Mouse (Mus musculus): ENCODE results near the gene Mturn. TPM values are rescaled to one million over a fixed set of nuclear protein-coding genes. Genes with fewer than 3 reads are reported as not detected.

Gene Mturn
- polyA plus RNA-seq, 1 experiment from 2014 or later = 15.6 TPM

DNA sequence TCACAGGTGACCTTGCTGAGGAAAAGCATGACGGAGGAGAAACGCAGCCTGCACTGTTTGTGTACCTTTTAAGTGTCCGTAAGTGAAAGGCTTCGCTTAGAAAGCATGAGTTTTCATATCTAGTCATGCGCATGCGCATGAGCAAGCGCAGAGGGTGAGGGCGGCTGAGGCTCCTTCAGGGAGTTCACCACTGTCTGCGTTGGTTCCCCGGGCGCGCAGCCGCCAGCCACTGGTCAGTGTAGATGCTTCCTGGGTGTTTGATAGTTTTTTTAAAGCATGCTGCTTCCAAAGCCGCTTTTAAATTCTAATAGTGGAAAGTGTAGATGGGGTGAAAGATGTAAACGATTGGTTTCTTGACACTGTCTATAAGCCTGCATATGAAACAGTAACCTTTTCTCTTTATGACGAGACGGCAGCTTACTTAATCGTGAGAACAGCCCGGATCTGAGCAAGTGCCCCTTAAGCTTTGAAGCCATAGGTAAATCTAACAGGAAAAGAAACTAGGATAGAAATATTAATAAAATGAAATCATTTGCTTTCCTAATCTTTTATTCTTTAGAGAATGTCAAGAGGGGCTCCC, 18.1 kb downstream of the Mturn start:
- H3K27me3 ChIP-seq = peaks cover 27% of the 10 kb centered on the region
- H3K27ac ChIP-seq = no peak overlapping the region
- H3K4me2 ChIP-seq (replicated peaks) = peak overlapping the region; percentile 95
- no peaks in the 10 kb centered on the region for H3K9me3 ChIP-seq
- H3K9ac ChIP-seq = peak overlapping the region; percentile 50
- peaks cover 11% of the 10 kb centered on the region; the same call in 1 of the 2 replicates for H3K4me1 ChIP-seq
- peak; percentile 81 for ATAC-seq (ENCODE audit: insufficient number of reproducible peaks, insufficient read depth, low FRiP score, low TSS enrichment)
- WGBS = 4% methylated on average over 19 of the region's 19 CpGs
- H3K4me3 ChIP-seq = peak overlapping the region; percentile 48
- H3K36me3 ChIP-seq = no peaks in the 10 kb centered on the region

DNA sequence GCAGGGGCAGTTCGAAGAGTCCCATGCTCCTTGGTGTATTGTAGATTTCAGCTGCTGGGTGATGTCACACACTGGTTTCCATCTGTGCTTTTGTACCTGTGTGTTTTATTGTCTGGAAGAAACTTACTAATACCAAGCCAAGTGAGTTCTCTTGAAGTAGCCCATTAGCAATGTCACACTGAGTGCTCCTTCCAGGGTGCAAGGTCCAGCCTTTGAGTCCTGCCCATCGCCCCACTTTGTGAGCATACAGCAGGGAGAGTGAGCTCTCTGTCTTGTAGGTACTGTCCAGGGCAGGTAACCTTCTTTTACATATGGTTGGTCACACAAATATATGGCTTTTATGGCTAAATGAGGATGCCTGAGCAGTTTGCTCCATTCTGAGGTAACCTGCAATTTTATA, 19.1 kb downstream of the Mturn start:
- ATAC-seq (ENCODE audit: insufficient number of reproducible peaks, insufficient read depth, low FRiP score, low TSS enrichment) = no peak
- WGBS = 88% methylated on average over 2 of the region's 2 CpGs
- Histone ChIP-seq H3K4me1 (peaks cover 13% of the 10 kb centered on the region), H3K4me3 (no peak overlapping the region), H3K4me2 (replicated peaks) (no peak overlapping the region), H3K27ac (no peak overlapping the region), H3K9me3 (no peaks in the 10 kb centered on the region), H3K36me3 (no peaks in the 10 kb centered on the region), H3K27me3 (peaks cover 30% of the 10 kb centered on the region), H3K9ac (no peak overlapping the region)

GRCm38 (mm10) chr6:54701901-54702300, 20.5 kb downstream of the Mturn start:
- ATAC-seq (ENCODE audit: insufficient number of reproducible peaks, insufficient read depth, low FRiP score, low TSS enrichment) = no peak
- WGBS = 69% methylated on average over 9 of the region's 9 CpGs
- Histone ChIP-seq H3K9me3 (no peaks in the 10 kb centered on the region), H3K4me2 (replicated peaks) (no peak overlapping the region), H3K27me3 (peaks cover 30% of the 10 kb centered on the region), H3K36me3 (no peaks in the 10 kb centered on the region), H3K27ac (no peak overlapping the region), H3K4me3 (no peak overlapping the region), H3K4me1 (peaks cover 18% of the 10 kb centered on the region), H3K9ac (no peak overlapping the region)

- H3K36me3 ChIP-seq = no peaks in the 10 kb centered on the region
- peaks cover 30% of the 10 kb centered on the region for H3K27me3 ChIP-seq
- H3K27ac ChIP-seq = no peak overlapping the region
- 25% methylated on average over 14 of the region's 14 CpGs for WGBS
- no peak overlapping the region for H3K4me3 ChIP-seq
- H3K4me2 ChIP-seq (replicated peaks) = no peak overlapping the region
- no peaks in the 10 kb centered on the region for H3K9me3 ChIP-seq
- H3K4me1 ChIP-seq = peaks cover 14% of the 10 kb centered on the region
- H3K9ac ChIP-seq = no peak overlapping the region
- no peak for ATAC-seq (ENCODE audit: insufficient number of reproducible peaks, insufficient read depth, low FRiP score, low TSS enrichment)
These were observed 22.5 kb downstream of the Mturn start for GRCm38 (mm10) chr6:54703633-54704538.

GRCm38 (mm10) chr6:54704539-54704845, 23.1 kb downstream of the Mturn start:
- H3K27me3 ChIP-seq = peaks cover 30% of the 10 kb centered on the region
- no peaks in the 10 kb centered on the region for H3K9me3 ChIP-seq
- no peak overlapping the region for H3K4me2 ChIP-seq (replicated peaks)
- H3K4me1 ChIP-seq = peaks cover 13% of the 10 kb centered on the region
- peak; percentile 8; the same call in 1 of the 2 replicates for ATAC-seq (ENCODE audit: insufficient number of reproducible peaks, insufficient read depth, low FRiP score, low TSS enrichment)
- 28% methylated on average over 6 of the region's 6 CpGs for WGBS
- H3K36me3 ChIP-seq = no peaks in the 10 kb centered on the region
- H3K27ac ChIP-seq = no peak overlapping the region
- H3K4me3 ChIP-seq = no peak overlapping the region
- no peak overlapping the region for H3K9ac ChIP-seq

- H3K4me1 ChIP-seq = peaks cover 13% of the 10 kb centered on the region
- no peaks in the 10 kb centered on the region for H3K9me3 ChIP-seq
- H3K9ac ChIP-seq = no peak overlapping the region
- peaks cover 30% of the 10 kb centered on the region for H3K27me3 ChIP-seq
- H3K36me3 ChIP-seq = no peaks in the 10 kb centered on the region
- 25% methylated on average over 5 of the region's 5 CpGs for WGBS
- ATAC-seq (ENCODE audit: insufficient number of reproducible peaks, insufficient read depth, low FRiP score, low TSS enrichment) = no peak
- no peak overlapping the region for H3K27ac ChIP-seq
- H3K4me2 ChIP-seq (replicated peaks) = no peak overlapping the region
- no peak overlapping the region for H3K4me3 ChIP-seq
These were observed 23.4 kb downstream of the Mturn start for GRCm38 (mm10) chr6:54704847-54705246.

DNA sequence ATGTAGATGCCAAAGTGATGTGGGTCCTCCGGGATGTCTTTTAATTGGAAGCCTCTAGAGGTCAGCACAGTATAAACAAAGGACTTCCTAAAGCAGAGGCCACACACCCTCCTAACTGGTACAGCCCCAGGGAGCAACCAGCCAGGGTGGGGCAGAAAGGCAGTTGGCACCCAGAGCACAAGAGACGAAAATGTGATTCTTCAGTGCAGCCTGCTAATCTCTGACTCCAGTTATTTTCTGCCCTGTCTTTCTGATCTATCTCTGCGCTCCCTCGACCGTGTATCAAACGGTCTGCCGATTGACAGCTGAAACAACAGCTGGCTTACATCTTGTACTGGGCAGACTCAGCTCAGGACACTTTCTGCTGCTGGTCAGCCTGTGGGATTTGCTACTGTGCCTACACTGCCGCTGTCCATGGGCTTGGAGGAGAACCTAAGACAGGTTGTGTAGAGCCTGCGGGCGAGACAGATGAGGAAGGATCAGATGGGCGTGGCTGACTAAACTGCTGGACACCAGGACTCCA, 24.0 kb downstream of the Mturn start:
- H3K36me3 ChIP-seq = no peaks in the 10 kb centered on the region
- ATAC-seq (ENCODE audit: insufficient number of reproducible peaks, insufficient read depth, low FRiP score, low TSS enrichment) = 0 out of 2 replicates have a peak, but pooled peaks have one; percentile 49
- 0 out of 2 replicates have a peak overlapping the region, but pooled peaks have one; percentile 7 for H3K4me3 ChIP-seq
- H3K27ac ChIP-seq = no peak overlapping the region
- 17% methylated on average over 11 of the region's 11 CpGs for WGBS
- H3K4me2 ChIP-seq (replicated peaks) = peak overlapping the region; percentile 26
- peaks cover 25% of the 10 kb centered on the region for H3K27me3 ChIP-seq
- H3K9me3 ChIP-seq = no peaks in the 10 kb centered on the region
- peaks cover 13% of the 10 kb centered on the region for H3K4me1 ChIP-seq
- no peak overlapping the region for H3K9ac ChIP-seq

GRCm38 (mm10) chr6:54706099-54706498, 24.7 kb downstream of the Mturn start:
- no peak for ATAC-seq (ENCODE audit: insufficient number of reproducible peaks, insufficient read depth, low FRiP score, low TSS enrichment)
- WGBS = 60% methylated on average over 2 of the region's 2 CpGs
- no peak overlapping the region for H3K4me3 ChIP-seq
- no peak overlapping the region for H3K27ac ChIP-seq
- H3K4me2 ChIP-seq (replicated peaks) = no peak overlapping the region
- peaks cover 13% of the 10 kb centered on the region for H3K4me1 ChIP-seq
- no peaks in the 10 kb centered on the region for H3K36me3 ChIP-seq
- H3K9ac ChIP-seq = no peak overlapping the region
- peaks cover 20% of the 10 kb centered on the region for H3K27me3 ChIP-seq
- H3K9me3 ChIP-seq = no peaks in the 10 kb centered on the region

GRCm38 (mm10) chr6:54706611-54707172, 25.3 kb downstream of the Mturn start:
- Histone ChIP-seq H3K4me1 (peaks cover 13% of the 10 kb centered on the region), H3K9ac (no peak overlapping the region), H3K4me3 (no peak overlapping the region), H3K36me3 (no peaks in the 10 kb centered on the region), H3K4me2 (replicated peaks) (no peak overlapping the region), H3K27ac (no peak overlapping the region), H3K27me3 (peaks cover 18% of the 10 kb centered on the region), H3K9me3 (no peaks in the 10 kb centered on the region; the same call in 1 of the 2 replicates)
- ATAC-seq (ENCODE audit: insufficient number of reproducible peaks, insufficient read depth, low FRiP score, low TSS enrichment) = no peak
- 83% methylated on average over 3 of the region's 3 CpGs for WGBS

DNA sequence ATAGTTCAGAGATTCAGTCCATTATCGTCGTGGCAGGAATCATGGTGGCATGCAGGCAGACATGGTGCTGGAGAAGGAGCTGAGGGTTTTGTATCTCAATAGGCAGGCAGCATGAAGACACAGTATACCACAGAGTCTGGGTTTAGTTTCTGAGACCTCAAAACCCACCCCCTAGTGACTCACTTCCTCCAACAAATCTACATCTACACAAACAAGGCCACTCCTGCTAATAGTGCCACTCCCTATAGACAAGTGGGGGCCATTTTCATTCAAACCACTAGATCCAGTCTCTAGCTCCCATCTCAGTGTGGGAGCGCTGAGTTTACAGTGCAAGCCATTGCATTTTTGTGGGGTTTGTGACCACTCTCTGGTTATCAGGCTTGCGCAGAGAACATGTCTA, 27.2 kb downstream of the Mturn start:
- no peak for ATAC-seq (ENCODE audit: insufficient number of reproducible peaks, insufficient read depth, low FRiP score, low TSS enrichment)
- 87% methylated on average over 4 of the region's 4 CpGs for WGBS
- Histone ChIP-seq H3K4me2 (replicated peaks) (no peak overlapping the region), H3K9ac (no peak overlapping the region), H3K36me3 (no peaks in the 10 kb centered on the region), H3K27me3 (peaks cover 12% of the 10 kb centered on the region), H3K4me1 (peaks cover 12% of the 10 kb centered on the region), H3K9me3 (no peaks in the 10 kb centered on the region; the same call in 1 of the 2 replicates), H3K4me3 (no peak overlapping the region), H3K27ac (no peak overlapping the region)

DNA sequence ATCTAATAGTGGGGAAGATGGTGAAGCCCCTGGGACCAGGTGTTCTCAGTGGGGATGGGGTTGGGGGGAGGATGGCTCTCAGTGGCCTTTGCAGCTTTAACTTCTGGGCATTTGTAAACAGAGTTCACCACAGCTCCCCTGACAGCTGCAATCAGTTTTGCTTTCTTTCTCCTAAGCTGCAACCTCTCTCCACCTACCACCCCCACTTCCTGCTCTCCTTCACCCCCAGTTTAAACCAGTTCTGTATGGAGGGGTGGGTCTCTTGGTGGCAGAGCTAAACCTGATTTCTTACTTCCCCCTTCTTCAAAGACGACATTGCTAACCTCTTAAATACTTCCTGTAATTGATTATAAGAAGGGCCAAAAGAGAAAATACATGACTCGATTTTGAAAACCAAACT, 34.3 kb downstream of the Mturn start:
- Histone ChIP-seq H3K9me3 (no peaks in the 10 kb centered on the region; the same call in 1 of the 2 replicates), H3K4me3 (no peak overlapping the region), H3K4me2 (replicated peaks) (no peak overlapping the region), H3K9ac (no peak overlapping the region), H3K36me3 (no peaks in the 10 kb centered on the region), H3K27ac (no peak overlapping the region), H3K27me3 (no peaks in the 10 kb centered on the region), H3K4me1 (peaks cover 8% of the 10 kb centered on the region)
- 27% methylated on average over 2 of the region's 2 CpGs for WGBS
- no peak for ATAC-seq (ENCODE audit: insufficient number of reproducible peaks, insufficient read depth, low FRiP score, low TSS enrichment)
